Mouse (Mus musculus) liver, adult 2 months (tissue): ENCODE data around the gene Igf2bp3.

Experiments
- CTCF ChIP-seq: fragments of 200-500 bp; IDR thresholded peaks from 2 replicates; pipeline ENCODE4 v1.5.1; 2011; ENCODE audit warnings: low read depth, low read length, control low read depth
- POLR2A ChIP-seq: fragments of 200-500 bp; IDR thresholded peaks from 2 replicates; pipeline ENCODE4 v1.6.1; 2011; ENCODE audit warnings: low read length, control low read depth; ENCODE audit not compliant: insufficient read depth; ENCODE audit errors: extremely low read depth

GRCm38 (mm10) chr6:49225728-49226123, 11.0 kb upstream of the Igf2bp3 start:
- TF ChIP-seq CTCF (no peak), POLR2A (no peak)
